Mouse (Mus musculus) brain, embryonic 14.5 days (tissue): Measurements from ENCODE around the gene Fgf8. TPM values are rescaled to one million over a fixed set of nuclear protein-coding genes. Genes with fewer than 3 reads are reported as not detected.

Experiments used
- DNase-seq: peaks from one replicate; pipeline ENCODE4 v3.0.0-alpha.2; 2011; ENCODE audit warnings: low read depth
- CTCF ChIP-seq: fragments of 200-500 bp; IDR thresholded peaks from 2 replicates; pipeline ENCODE4 v1.5.1; 2012; ENCODE audit warnings: inconsistent platforms, mild to moderate bottlenecking, moderate library complexity, borderline replicate concordance; ENCODE audit not compliant: insufficient read depth, insufficient read length; ENCODE audit errors: extremely low read depth
- POLR2A ChIP-seq: fragments of 200-500 bp; IDR thresholded peaks from 2 replicates; pipeline ENCODE4 v1.6.1; 2012; ENCODE audit warnings: mild to moderate bottlenecking, inconsistent platforms, borderline replicate concordance; ENCODE audit not compliant: poor library complexity, insufficient read depth, insufficient read length, severe bottlenecking; ENCODE audit errors: extremely low read depth
- polyA plus RNA-seq: library from polyadenylated mRNA; depleted of rRNA; stranded (reverse); fragments of >200 nt; gene quantifications from 2 replicates; pipeline ENCODE4 v1.2.3, GENCODE M21; 2012

Gene Fgf8
- polyA plus RNA-seq, 1 experiment, result 1.8 TPM

- TF ChIP-seq CTCF (no peak), POLR2A (no peak)
- DNase-seq, result no peak
Measured at GRCm38 (mm10) chr19:45781676-45782075, 39.0 kb upstream of the Fgf8 start.

DNA sequence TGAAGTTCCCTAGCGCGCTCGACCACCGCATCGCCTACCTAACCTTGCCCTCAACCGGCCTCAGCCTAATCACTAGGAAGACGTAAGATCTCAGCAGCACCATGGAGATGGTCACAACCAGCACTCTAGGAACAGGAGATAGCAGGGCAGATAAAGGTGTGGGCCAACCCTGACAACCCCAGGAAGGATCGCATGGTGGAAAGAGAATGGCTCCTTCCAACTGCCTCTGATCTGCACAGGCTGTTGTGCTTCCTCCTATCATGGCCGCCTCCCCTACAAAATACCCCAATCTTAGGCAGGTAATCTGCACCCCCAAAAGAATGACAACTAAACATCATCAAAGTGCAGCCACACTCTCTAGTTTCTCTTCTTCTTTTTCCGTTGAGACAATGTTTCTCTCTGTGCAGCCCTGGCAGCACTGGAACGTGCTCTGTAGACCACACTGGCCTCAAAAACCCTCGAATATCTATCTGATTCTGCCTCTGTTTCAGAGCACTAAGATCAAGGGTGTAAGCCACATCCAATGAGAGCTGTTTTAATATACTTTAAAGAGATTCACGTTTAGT is 37.7 kb upstream of the Fgf8 start:
- TF ChIP-seq POLR2A, result no peak
- no peak for TF ChIP-seq CTCF
- DNase-seq, result no peak

- no peak for TF ChIP-seq POLR2A
- TF ChIP-seq CTCF, result no peak
Measured at GRCm38 (mm10) chr19:45775486-45775885, 32.8 kb upstream of the Fgf8 start.

GRCm38 (mm10) chr19:45771501-45771900 is 28.8 kb upstream of the Fgf8 start:
- no peak for TF ChIP-seq CTCF
- TF ChIP-seq POLR2A, result no peak
- no peak for DNase-seq

More at GRCm38 (mm10) chr19:45775486-45775885, 32.8 kb upstream of the Fgf8 start:
- no peak for DNase-seq

DNA sequence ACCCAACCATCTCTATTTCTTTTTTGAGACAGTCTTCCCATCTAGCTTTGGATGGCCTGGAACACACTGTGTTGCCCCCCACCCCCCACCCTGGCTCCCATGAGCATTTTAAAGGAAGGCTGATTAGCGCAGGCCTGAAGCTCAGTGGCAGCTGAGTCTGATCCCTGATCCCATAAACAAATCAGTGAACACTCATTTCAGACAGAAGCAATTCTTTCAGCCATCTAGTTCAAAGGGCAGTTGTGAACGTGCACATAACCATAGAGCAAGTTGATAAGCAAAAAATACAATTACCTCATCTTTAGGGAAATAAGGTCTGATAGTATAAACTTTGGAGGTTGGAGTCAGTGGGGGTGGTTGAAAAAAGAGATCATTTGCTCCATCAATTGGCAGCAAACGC is 18.1 kb upstream of the Fgf8 start:
- DNase-seq, result no peak
- TF ChIP-seq POLR2A (no peak), CTCF (no peak)

GRCm38 (mm10) chr19:45758671-45759070 is 16.0 kb upstream of the Fgf8 start:
- TF ChIP-seq POLR2A (no peak), CTCF (no peak)
- DNase-seq, result no peak

DNA sequence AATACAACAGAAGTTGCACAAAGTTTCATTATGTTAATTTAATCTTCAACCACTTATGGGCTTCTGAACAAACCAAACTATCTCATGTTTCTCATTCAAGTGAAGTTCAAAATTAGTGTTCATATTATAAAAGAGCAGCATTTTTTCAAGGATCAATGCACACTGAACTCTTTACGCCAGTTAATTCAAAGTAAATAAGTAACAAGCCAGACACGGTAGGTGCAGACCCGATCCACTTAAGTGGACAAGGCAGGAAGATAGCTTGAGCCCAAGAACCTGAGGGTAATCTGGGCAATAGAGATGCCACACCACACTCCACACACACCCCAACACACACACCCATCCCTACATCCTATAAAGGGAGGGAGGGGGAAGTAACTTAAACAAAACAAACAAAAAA is 10.8 kb upstream of the Fgf8 start:
- TF ChIP-seq POLR2A, result no peak
- TF ChIP-seq CTCF, result no peak
- DNase-seq, result no peak

- TF ChIP-seq CTCF, result no peak
- TF ChIP-seq POLR2A, result no peak
- DNase-seq, result no peak
Measured at GRCm38 (mm10) chr19:45751881-45752280, 9.2 kb upstream of the Fgf8 start.

GRCm38 (mm10) chr19:45749243-45750043 is 6.7 kb upstream of the Fgf8 start, which contains the start of gene Npm3:
Gene Npm3 (minus strand): TSS chr19:45749591.
- DNase-seq, result peak; percentile 94
- TF ChIP-seq POLR2A (no peak; the same call in 1 of the 2 replicates), CTCF (no peak)

DNA sequence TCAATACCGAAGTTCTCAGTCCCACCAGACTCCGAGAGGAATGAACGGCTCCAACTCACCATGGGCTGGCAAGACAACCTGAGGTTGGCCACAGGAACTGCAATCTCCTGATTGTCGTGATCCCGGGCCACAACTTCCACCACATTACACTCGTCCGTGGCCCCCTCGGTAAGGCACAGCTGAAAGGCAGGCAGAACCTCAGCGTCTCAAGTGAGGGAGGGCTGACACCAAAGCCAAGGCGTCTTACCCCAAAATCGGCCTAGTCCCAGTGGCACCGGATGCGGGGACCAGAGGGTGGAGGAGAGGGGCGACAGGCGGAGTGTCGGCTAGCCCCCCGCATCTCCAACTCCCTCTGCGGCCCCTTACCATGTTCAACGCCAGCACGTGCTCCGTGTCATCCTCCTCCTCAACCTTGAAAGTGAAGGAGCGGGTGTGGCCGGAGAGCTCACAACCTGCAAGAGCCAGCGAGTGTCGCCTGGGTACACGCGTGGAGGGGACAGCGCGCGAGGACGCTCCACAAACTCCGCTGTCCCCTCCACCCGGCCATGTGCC is 6.1 kb upstream of the Fgf8 start:
- no peak for TF ChIP-seq CTCF
- no peak for TF ChIP-seq POLR2A
- DNase-seq, result no peak

DNA sequence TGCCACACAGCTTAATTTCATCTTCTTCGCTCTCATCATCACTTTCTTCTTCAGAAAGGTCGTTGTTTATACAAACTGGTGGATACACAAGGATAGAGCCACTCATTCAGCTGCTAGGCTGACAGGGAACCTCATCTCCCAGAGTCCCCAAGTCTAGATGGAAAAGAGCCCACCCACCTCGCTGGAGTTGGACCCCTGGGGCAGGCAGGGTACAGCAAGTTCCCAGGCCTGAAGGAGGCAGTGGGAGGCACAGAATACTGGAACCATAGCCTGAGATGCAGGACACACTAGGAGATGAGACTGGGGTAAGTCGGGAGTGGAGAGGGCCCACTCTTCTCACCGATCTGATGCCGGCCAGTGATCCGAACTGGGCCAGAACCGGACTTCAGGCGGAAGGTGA is 5.5 kb upstream of the Fgf8 start:
- no peak for DNase-seq

More for the DNA sequence above, 5.5 kb upstream of the Fgf8 start:
- TF ChIP-seq POLR2A (no peak), CTCF (no peak)
